Mouse (Mus musculus): ENCODE measurements around the gene Snrpd3. TPM values are rescaled to one million over a fixed set of nuclear protein-coding genes. Genes with fewer than 3 reads are reported as not detected.
"Not testable (repeated sequence)": the region's sequence is repeated elsewhere in the genome, so short reads cannot be mapped to it uniquely, and the experiment has no call there.

Snrpd3 gene
- total and polyA plus RNA-seq, 2 experiments from 2014 or later, result 17.2 to 137 TPM

DNA sequence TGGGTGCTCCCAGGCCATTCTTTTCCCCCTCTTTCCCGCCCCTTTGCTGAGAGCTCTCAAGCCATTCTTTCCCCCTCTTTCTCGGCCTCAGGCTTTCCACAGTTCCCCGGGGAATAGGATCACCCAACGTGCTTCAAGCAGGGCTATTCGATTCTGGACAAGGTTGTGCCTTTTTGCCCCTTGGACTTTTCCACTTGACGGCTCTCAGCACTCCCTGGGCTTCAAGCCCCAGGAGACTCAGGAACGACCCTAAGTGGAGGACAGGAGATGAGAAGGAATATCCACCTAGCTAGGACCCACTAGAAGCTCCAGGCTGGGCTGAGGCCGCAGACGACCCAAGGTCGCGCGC lies 653 bp upstream of the Snrpd3 start:
- TF ChIP-seq CTCF (IDR thresholded peaks at IDR 0.05), result no peak
- no peak for ATAC-seq (ENCODE audit: low FRiP score)
- peaks cover 12% of the 10 kb centered on the region for H3K4me1 ChIP-seq (ENCODE audit: insufficient read depth, low read length)
- peak overlapping the region; percentile 92 for H3K27ac ChIP-seq (ENCODE audit: low read depth, low read length)
- peak; percentile 20 for DNase-seq (ENCODE audit: low spot score)
- no peaks in the 10 kb centered on the region for H3K27me3 ChIP-seq (ENCODE audit: insufficient read depth, low read length)
- H3K9ac ChIP-seq (replicated peaks; ENCODE audit: low read length, poor library complexity, severe bottlenecking), result peak overlapping the region; percentile 89
- H3K4me3 ChIP-seq (ENCODE audit: low read depth, low read length), result peak overlapping the region; percentile 89
- H3K9me3 ChIP-seq (ENCODE audit: low read length), result no peaks in the 10 kb centered on the region
- H3K4me2 ChIP-seq (ENCODE audit: low read depth, low read length, poor library complexity, severe bottlenecking), result peak overlapping the region; percentile 84
- H3K36me3 ChIP-seq (ENCODE audit: insufficient read depth, low read length), result peaks cover 13% of the 10 kb centered on the region
- under 1% methylated on average over 12 of the region's 12 CpGs for WGBS

DNA sequence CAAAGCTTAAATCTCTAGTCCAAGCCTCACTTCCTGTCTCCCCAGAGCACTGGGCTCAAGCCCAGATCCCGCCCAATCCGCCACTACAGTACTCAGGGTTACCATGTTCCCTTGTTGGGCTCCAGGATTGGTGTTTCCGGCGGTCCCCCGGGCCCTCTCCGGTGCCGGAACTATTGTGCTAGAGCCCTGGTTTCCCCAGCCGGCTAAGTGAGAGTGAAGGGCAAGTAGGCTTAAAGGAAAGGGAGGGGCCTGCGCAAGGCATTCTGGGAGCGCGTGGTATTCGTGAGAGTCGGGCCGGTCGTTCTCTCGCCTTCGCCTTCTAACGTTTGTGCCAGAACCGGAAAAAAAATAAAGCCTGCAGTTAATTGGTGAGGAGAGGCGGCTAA lies 400 bp downstream of the Snrpd3 start, which contains the start of gene Gucd1:
TSS of gene Gucd1 (minus strand) at position 215 of the 386 bp plus-strand sequence.
- H3K27me3 ChIP-seq (ENCODE audit: insufficient read depth, low read length), result no peaks in the 10 kb centered on the region
- ATAC-seq (ENCODE audit: low FRiP score), result peak; percentile 95
- peak; percentile 98 for DNase-seq (ENCODE audit: low spot score)
- peak within 1 kb of the TSS; percentile 89 for H3K4me3 ChIP-seq (ENCODE audit: low read depth, low read length)
- peak; percentile 25; the same call in 1 of the 2 replicates for TF ChIP-seq CTCF (IDR thresholded peaks at IDR 0.05)
- under 1% methylated on average over 20 of the region's 20 CpGs for WGBS
- peaks cover 12% of the 10 kb centered on the region for H3K36me3 ChIP-seq (ENCODE audit: insufficient read depth, low read length)
- peak within 1 kb of the TSS; percentile 89 for H3K9ac ChIP-seq (replicated peaks; ENCODE audit: low read length, poor library complexity, severe bottlenecking)
- peaks cover 12% of the 10 kb centered on the region for H3K4me1 ChIP-seq (ENCODE audit: insufficient read depth, low read length)
- peak within 1 kb of the TSS; percentile 92 for H3K27ac ChIP-seq (ENCODE audit: low read depth, low read length)
- H3K4me2 ChIP-seq (ENCODE audit: low read depth, low read length, poor library complexity, severe bottlenecking), result peak within 1 kb of the TSS; percentile 84
- H3K9me3 ChIP-seq (ENCODE audit: low read length), result no peaks in the 10 kb centered on the region

DNA sequence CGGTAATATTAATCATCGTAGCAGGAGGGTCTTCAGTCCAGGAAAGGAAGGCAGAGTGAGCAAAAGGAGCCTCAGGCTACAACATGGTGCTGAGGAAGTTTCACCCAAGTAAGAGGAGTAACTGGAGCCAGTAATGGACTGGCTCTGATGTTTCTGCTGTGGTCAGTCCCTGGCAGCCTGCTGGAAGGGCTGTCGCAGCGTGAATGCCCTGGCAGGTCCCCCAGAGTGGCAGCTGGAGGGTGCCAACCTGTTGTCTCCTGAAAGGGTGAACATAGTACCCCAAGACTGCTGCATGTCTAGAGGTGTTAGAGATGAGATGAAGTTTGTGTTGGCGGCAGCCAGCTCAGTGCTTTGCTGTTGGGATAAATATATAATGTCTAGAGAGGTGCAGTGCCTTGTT lies 3.2 kb downstream of the Snrpd3 start:
- ATAC-seq (ENCODE audit: low FRiP score), result no peak
- H3K9me3 ChIP-seq (ENCODE audit: low read length), result no peaks in the 10 kb centered on the region

DNA sequence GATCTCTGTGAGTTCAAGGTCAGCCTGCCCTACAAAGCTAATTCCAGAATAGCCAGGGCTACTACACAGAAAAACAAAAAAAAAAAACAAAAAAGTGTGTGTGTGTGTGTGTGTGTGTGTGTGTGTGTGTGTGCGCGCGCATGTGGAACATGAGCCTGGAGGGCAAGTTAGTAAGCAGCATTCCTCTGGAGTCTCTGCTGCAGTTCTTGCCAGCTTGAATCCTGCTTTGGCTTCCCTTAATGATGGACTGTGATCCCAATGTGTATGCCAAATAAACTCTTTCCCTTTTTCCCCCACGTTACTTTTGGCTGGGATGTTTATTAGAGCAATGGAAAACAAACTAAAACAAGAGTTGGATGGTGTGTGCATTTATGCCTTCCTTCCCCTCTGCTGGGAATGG lies 4.3 kb downstream of the Snrpd3 start:
- ATAC-seq (ENCODE audit: low FRiP score) (no peak), DNase-seq (ENCODE audit: low spot score) (no peak)
- TF ChIP-seq CTCF (IDR thresholded peaks at IDR 0.05), result no peak
- Histone ChIP-seq H3K9ac (replicated peaks; ENCODE audit: low read length, poor library complexity, severe bottlenecking) (no peak overlapping the region), H3K27ac (ENCODE audit: low read depth, low read length) (no peak overlapping the region), H3K36me3 (ENCODE audit: insufficient read depth, low read length) (peaks cover 23% of the 10 kb centered on the region), H3K4me1 (ENCODE audit: insufficient read depth, low read length) (peaks cover 6% of the 10 kb centered on the region; the same call in 1 of the 2 replicates), H3K4me2 (ENCODE audit: low read depth, low read length, poor library complexity, severe bottlenecking) (no peak overlapping the region), H3K4me3 (ENCODE audit: low read depth, low read length) (no peak overlapping the region), H3K27me3 (ENCODE audit: insufficient read depth, low read length) (no peaks in the 10 kb centered on the region), H3K9me3 (ENCODE audit: low read length) (no peaks in the 10 kb centered on the region)
- 94% methylated on average over 4 of the region's 4 CpGs for WGBS

More for the DNA sequence above, 3.2 kb downstream of the Snrpd3 start:
- Histone ChIP-seq H3K27me3 (ENCODE audit: insufficient read depth, low read length) (no peaks in the 10 kb centered on the region), H3K9ac (replicated peaks; ENCODE audit: low read length, poor library complexity, severe bottlenecking) (no peak overlapping the region), H3K4me1 (ENCODE audit: insufficient read depth, low read length) (peaks cover 12% of the 10 kb centered on the region), H3K36me3 (ENCODE audit: insufficient read depth, low read length) (peaks cover 18% of the 10 kb centered on the region), H3K27ac (ENCODE audit: low read depth, low read length) (no peak overlapping the region), H3K4me3 (ENCODE audit: low read depth, low read length) (no peak overlapping the region), H3K4me2 (ENCODE audit: low read depth, low read length, poor library complexity, severe bottlenecking) (no peak overlapping the region)
- DNase-seq (ENCODE audit: low spot score), result no peak
- WGBS, result 92% methylated on average over 5 of the region's 5 CpGs
- no peak for TF ChIP-seq CTCF (IDR thresholded peaks at IDR 0.05)

DNA sequence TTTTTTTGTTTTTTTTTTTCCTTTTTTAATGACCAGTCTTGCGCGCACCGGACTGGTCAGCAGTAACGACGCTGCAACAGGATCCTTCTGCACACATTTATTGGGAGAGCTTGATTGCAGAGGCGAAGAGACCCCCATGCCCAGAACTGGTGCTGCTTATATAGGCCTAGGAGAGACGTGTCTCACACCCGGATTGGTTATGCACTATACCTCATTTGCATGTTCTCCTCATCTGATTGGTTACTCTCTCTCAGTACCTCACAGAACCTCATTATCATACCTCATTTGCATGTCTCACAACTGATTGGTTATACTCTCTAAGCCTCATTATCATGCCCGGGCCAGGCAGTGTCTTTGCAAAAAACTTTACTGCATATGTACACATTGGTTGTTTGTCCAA lies 8.1 kb downstream of the Snrpd3 start:
- 91% methylated on average over 9 of the region's 9 CpGs for WGBS
- H3K36me3 ChIP-seq (ENCODE audit: insufficient read depth, low read length), result peaks cover 22% of the 10 kb centered on the region

DNA sequence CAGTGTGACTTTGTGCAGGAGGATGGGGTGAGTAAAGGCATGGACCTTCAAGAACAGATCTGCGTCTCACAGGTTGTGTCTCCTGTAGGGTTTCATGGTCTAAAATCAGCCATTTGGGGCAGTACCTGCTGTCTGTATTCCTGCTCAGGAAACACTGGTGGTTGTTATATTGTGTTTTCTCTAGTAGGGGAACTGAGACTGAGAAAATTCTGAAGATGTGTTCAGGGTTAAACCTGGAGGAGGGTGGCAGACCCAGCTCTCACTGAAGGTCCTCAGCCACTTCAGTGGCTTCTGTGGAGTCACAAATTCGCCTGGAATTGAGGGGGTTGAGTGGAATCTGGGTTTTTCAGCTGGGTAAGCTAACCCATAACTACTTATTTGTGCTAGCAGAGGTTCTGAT lies 13.0 kb downstream of the Snrpd3 start:
- Histone ChIP-seq H3K36me3 (ENCODE audit: insufficient read depth, low read length) (peaks cover 30% of the 10 kb centered on the region), H3K4me3 (ENCODE audit: low read depth, low read length) (no peak overlapping the region)
- 87% methylated on average over 2 of the region's 2 CpGs for WGBS

More for the DNA sequence above, 8.1 kb downstream of the Snrpd3 start:
- not testable (repeated sequence) for H3K4me2 ChIP-seq (ENCODE audit: low read depth, low read length, poor library complexity, severe bottlenecking); ATAC-seq (ENCODE audit: low FRiP score); H3K9me3 ChIP-seq (ENCODE audit: low read length); H3K27ac ChIP-seq (ENCODE audit: low read depth, low read length); H3K4me3 ChIP-seq (ENCODE audit: low read depth, low read length); H3K9ac ChIP-seq (replicated peaks; ENCODE audit: low read length, poor library complexity, severe bottlenecking); H3K4me1 ChIP-seq (ENCODE audit: insufficient read depth, low read length); H3K27me3 ChIP-seq (ENCODE audit: insufficient read depth, low read length); DNase-seq (ENCODE audit: low spot score)

More for the DNA sequence above, 13.0 kb downstream of the Snrpd3 start:
- Histone ChIP-seq H3K9me3 (ENCODE audit: low read length) (no peaks in the 10 kb centered on the region), H3K27ac (ENCODE audit: low read depth, low read length) (no peak overlapping the region), H3K4me1 (ENCODE audit: insufficient read depth, low read length) (no peaks in the 10 kb centered on the region), H3K4me2 (ENCODE audit: low read depth, low read length, poor library complexity, severe bottlenecking) (no peak overlapping the region), H3K9ac (replicated peaks; ENCODE audit: low read length, poor library complexity, severe bottlenecking) (no peak overlapping the region), H3K27me3 (ENCODE audit: insufficient read depth, low read length) (no peaks in the 10 kb centered on the region)
- no peak for ATAC-seq (ENCODE audit: low FRiP score)
- no peak for DNase-seq (ENCODE audit: low spot score)
- TF ChIP-seq CTCF (IDR thresholded peaks at IDR 0.05), result no peak

Measured in midbrain, postnatal 0 days (tissue).